Mouse (Mus musculus): Measurements from ENCODE around the gene Nsmf. TPM values are rescaled to one million over a fixed set of nuclear protein-coding genes. Genes with fewer than 3 reads are reported as not detected.

Gene Nsmf
- polyA plus RNA-seq, 1 experiment from 2014 or later = 10.8 TPM

- no peak for ATAC-seq (ENCODE audit: low read depth)
- no peak overlapping the region for H3K4me3 ChIP-seq (ENCODE audit: low read depth, low read length)
- peaks cover 3% of the 10 kb centered on the region; the same call in 1 of the 2 replicates for H3K36me3 ChIP-seq (ENCODE audit: control insufficient read depth, insufficient read depth)
- no peaks in the 10 kb centered on the region for H3K27me3 ChIP-seq (ENCODE audit: control insufficient read depth, insufficient read depth, low read depth, low read length)
- WGBS (ENCODE audit: insufficient replicate concordance) = 68% methylated on average over 6 of the region's 6 CpGs
- peaks cover 12% of the 10 kb centered on the region for H3K4me1 ChIP-seq (ENCODE audit: control insufficient read depth, low read depth, low read length)
- no peaks in the 10 kb centered on the region for H3K9me3 ChIP-seq (replicated peaks; ENCODE audit: control insufficient read depth, low read length)
- no peak overlapping the region for H3K27ac ChIP-seq (ENCODE audit: low read length)
- no peak overlapping the region for H3K9ac ChIP-seq (ENCODE audit: low read depth, low read length)
- no peak overlapping the region for H3K4me2 ChIP-seq (ENCODE audit: low read depth, low read length)
These were observed 1.1 kb upstream of the Nsmf start for GRCm38 (mm10) chr2:25053101-25053500.

- no peaks in the 10 kb centered on the region for H3K9me3 ChIP-seq (replicated peaks; ENCODE audit: control insufficient read depth, low read length)
- H3K36me3 ChIP-seq (ENCODE audit: control insufficient read depth, insufficient read depth) = peaks cover 3% of the 10 kb centered on the region; the same call in 1 of the 2 replicates
- peaks cover 12% of the 10 kb centered on the region for H3K4me1 ChIP-seq (ENCODE audit: control insufficient read depth, low read depth, low read length)
- H3K27me3 ChIP-seq (ENCODE audit: control insufficient read depth, insufficient read depth, low read depth, low read length) = no peaks in the 10 kb centered on the region
- peak overlapping the region; percentile 74; the same call in 1 of the 2 replicates for H3K9ac ChIP-seq (ENCODE audit: low read depth, low read length)
- no peak for ATAC-seq (ENCODE audit: low read depth)
- no peak overlapping the region for H3K27ac ChIP-seq (ENCODE audit: low read length)
- H3K4me3 ChIP-seq (ENCODE audit: low read depth, low read length) = peak overlapping the region; percentile 73
- peak overlapping the region; percentile 91 for H3K4me2 ChIP-seq (ENCODE audit: low read depth, low read length)
- WGBS (ENCODE audit: insufficient replicate concordance) = 73% methylated on average over 2 of the region's 2 CpGs
These were observed 882 bp downstream of the Nsmf start for GRCm38 (mm10) chr2:25055068-25055405.

- H3K4me3 ChIP-seq (ENCODE audit: low read depth, low read length) = no peak overlapping the region
- H3K36me3 ChIP-seq (ENCODE audit: control insufficient read depth, insufficient read depth) = peaks cover 3% of the 10 kb centered on the region; the same call in 1 of the 2 replicates
- H3K9me3 ChIP-seq (replicated peaks; ENCODE audit: control insufficient read depth, low read length) = no peaks in the 10 kb centered on the region
- 79% methylated on average over 21 of the region's 21 CpGs for WGBS (ENCODE audit: insufficient replicate concordance)
- no peak for ATAC-seq (ENCODE audit: low read depth)
- peaks cover 12% of the 10 kb centered on the region for H3K4me1 ChIP-seq (ENCODE audit: control insufficient read depth, low read depth, low read length)
- no peak overlapping the region for H3K9ac ChIP-seq (ENCODE audit: low read depth, low read length)
- no peaks in the 10 kb centered on the region for H3K27me3 ChIP-seq (ENCODE audit: control insufficient read depth, insufficient read depth, low read depth, low read length)
- no peak overlapping the region for H3K27ac ChIP-seq (ENCODE audit: low read length)
- no peak overlapping the region for H3K4me2 ChIP-seq (ENCODE audit: low read depth, low read length)
These were observed 1.4 kb downstream of the Nsmf start for GRCm38 (mm10) chr2:25055409-25056155.

- Histone ChIP-seq H3K4me2 (ENCODE audit: low read depth, low read length) (no peak overlapping the region), H3K27ac (ENCODE audit: low read length) (no peak overlapping the region), H3K4me3 (ENCODE audit: low read depth, low read length) (no peak overlapping the region), H3K27me3 (ENCODE audit: control insufficient read depth, insufficient read depth, low read depth, low read length) (no peaks in the 10 kb centered on the region), H3K9ac (ENCODE audit: low read depth, low read length) (no peak overlapping the region), H3K4me1 (ENCODE audit: control insufficient read depth, low read depth, low read length) (peaks cover 10% of the 10 kb centered on the region), H3K9me3 (replicated peaks; ENCODE audit: control insufficient read depth, low read length) (no peaks in the 10 kb centered on the region), H3K36me3 (ENCODE audit: control insufficient read depth, insufficient read depth) (no peaks in the 10 kb centered on the region)
- ATAC-seq (ENCODE audit: low read depth) = no peak
- 73% methylated on average over 7 of the region's 7 CpGs for WGBS (ENCODE audit: insufficient replicate concordance)
These were observed 4.8 kb downstream of the Nsmf start for GRCm38 (mm10) chr2:25058926-25059325.

GRCm38 (mm10) chr2:25063523-25063922 lies 9.4 kb downstream of the Nsmf start:
- Histone ChIP-seq H3K4me1 (ENCODE audit: control insufficient read depth, low read depth, low read length) (no peaks in the 10 kb centered on the region), H3K36me3 (ENCODE audit: control insufficient read depth, insufficient read depth) (no peaks in the 10 kb centered on the region; the same call in 1 of the 2 replicates), H3K9me3 (replicated peaks; ENCODE audit: control insufficient read depth, low read length) (no peaks in the 10 kb centered on the region), H3K27ac (ENCODE audit: low read length) (no peak overlapping the region), H3K9ac (ENCODE audit: low read depth, low read length) (no peak overlapping the region), H3K4me3 (ENCODE audit: low read depth, low read length) (no peak overlapping the region), H3K27me3 (ENCODE audit: control insufficient read depth, insufficient read depth, low read depth, low read length) (no peaks in the 10 kb centered on the region), H3K4me2 (ENCODE audit: low read depth, low read length) (no peak overlapping the region)
- ATAC-seq (ENCODE audit: low read depth) = peak; percentile 43; the same call in 1 of the 2 replicates
- WGBS (ENCODE audit: insufficient replicate concordance) = 72% methylated on average over 5 of the region's 5 CpGs

- WGBS (ENCODE audit: insufficient replicate concordance) = 27% methylated on average over 1 of the region's 1 CpGs
- H3K9ac ChIP-seq (ENCODE audit: low read depth, low read length) = no peak overlapping the region
- H3K27ac ChIP-seq (ENCODE audit: low read length) = no peak overlapping the region
- no peaks in the 10 kb centered on the region for H3K9me3 ChIP-seq (replicated peaks; ENCODE audit: control insufficient read depth, low read length)
- H3K36me3 ChIP-seq (ENCODE audit: control insufficient read depth, insufficient read depth) = no peaks in the 10 kb centered on the region; the same call in 1 of the 2 replicates
- peak; percentile 35; the same call in 1 of the 2 replicates for ATAC-seq (ENCODE audit: low read depth)
- no peaks in the 10 kb centered on the region for H3K27me3 ChIP-seq (ENCODE audit: control insufficient read depth, insufficient read depth, low read depth, low read length)
- H3K4me1 ChIP-seq (ENCODE audit: control insufficient read depth, low read depth, low read length) = no peaks in the 10 kb centered on the region; the same call in 1 of the 2 replicates
- no peak overlapping the region for H3K4me3 ChIP-seq (ENCODE audit: low read depth, low read length)
- H3K4me2 ChIP-seq (ENCODE audit: low read depth, low read length) = no peak overlapping the region
These were observed 10.1 kb downstream of the Nsmf start for GRCm38 (mm10) chr2:25064285-25064684.

GRCm38 (mm10) chr2:25065537-25065936 lies 11.4 kb downstream of the Nsmf start:
- Histone ChIP-seq H3K27ac (ENCODE audit: low read length) (no peak overlapping the region), H3K4me3 (ENCODE audit: low read depth, low read length) (no peak overlapping the region), H3K9me3 (replicated peaks; ENCODE audit: control insufficient read depth, low read length) (no peaks in the 10 kb centered on the region), H3K4me2 (ENCODE audit: low read depth, low read length) (no peak overlapping the region), H3K36me3 (ENCODE audit: control insufficient read depth, insufficient read depth) (no peaks in the 10 kb centered on the region; the same call in 1 of the 2 replicates), H3K4me1 (ENCODE audit: control insufficient read depth, low read depth, low read length) (no peaks in the 10 kb centered on the region; the same call in 1 of the 2 replicates), H3K27me3 (ENCODE audit: control insufficient read depth, insufficient read depth, low read depth, low read length) (no peaks in the 10 kb centered on the region), H3K9ac (ENCODE audit: low read depth, low read length) (no peak overlapping the region)
- no peak for ATAC-seq (ENCODE audit: low read depth)

- no peak for ATAC-seq (ENCODE audit: low read depth)
- H3K4me1 ChIP-seq (ENCODE audit: control insufficient read depth, low read depth, low read length) = no peaks in the 10 kb centered on the region; the same call in 1 of the 2 replicates
- H3K36me3 ChIP-seq (ENCODE audit: control insufficient read depth, insufficient read depth) = no peaks in the 10 kb centered on the region; the same call in 1 of the 2 replicates
- H3K4me3 ChIP-seq (ENCODE audit: low read depth, low read length) = no peak overlapping the region
- H3K9me3 ChIP-seq (replicated peaks; ENCODE audit: control insufficient read depth, low read length) = no peaks in the 10 kb centered on the region
- no peaks in the 10 kb centered on the region for H3K27me3 ChIP-seq (ENCODE audit: control insufficient read depth, insufficient read depth, low read depth, low read length)
- H3K9ac ChIP-seq (ENCODE audit: low read depth, low read length) = no peak overlapping the region
- H3K4me2 ChIP-seq (ENCODE audit: low read depth, low read length) = no peak overlapping the region
- WGBS (ENCODE audit: insufficient replicate concordance) = 60% methylated on average over 4 of the region's 4 CpGs
- H3K27ac ChIP-seq (ENCODE audit: low read length) = no peak overlapping the region
These were observed 12.4 kb downstream of the Nsmf start for GRCm38 (mm10) chr2:25066552-25066951.

- Histone ChIP-seq H3K27me3 (ENCODE audit: control insufficient read depth, insufficient read depth, low read depth, low read length) (no peaks in the 10 kb centered on the region), H3K36me3 (ENCODE audit: control insufficient read depth, insufficient read depth) (no peaks in the 10 kb centered on the region; the same call in 1 of the 2 replicates), H3K9ac (ENCODE audit: low read depth, low read length) (no peak overlapping the region; the same call in 1 of the 2 replicates), H3K4me1 (ENCODE audit: control insufficient read depth, low read depth, low read length) (no peaks in the 10 kb centered on the region; the same call in 1 of the 2 replicates), H3K27ac (ENCODE audit: low read length) (no peak overlapping the region), H3K9me3 (replicated peaks; ENCODE audit: control insufficient read depth, low read length) (no peaks in the 10 kb centered on the region), H3K4me2 (ENCODE audit: low read depth, low read length) (no peak overlapping the region), H3K4me3 (ENCODE audit: low read depth, low read length) (no peak overlapping the region)
- ATAC-seq (ENCODE audit: low read depth) = no peak
- WGBS (ENCODE audit: insufficient replicate concordance) = 42% methylated on average over 4 of the region's 4 CpGs
These were observed 15.4 kb downstream of the Nsmf start for GRCm38 (mm10) chr2:25069537-25069936.

Data from liver, embryonic 16.5 days (tissue).